Mouse (Mus musculus) midbrain, postnatal 0 days (tissue): ENCODE data around the gene Gramd2. TPM values are rescaled to one million over a fixed set of nuclear protein-coding genes. Genes with fewer than 3 reads are reported as not detected.

Source experiments
- ATAC-seq: fragments of 200-750 bp; cut with Nextera tagmentation; 2 replicates; pipeline ENCODE4 v1.8.0; 2017; ENCODE audit warnings: moderate number of reproducible peaks, mild to moderate bottlenecking, moderate TSS enrichment, moderate library complexity; ENCODE audit not compliant: low FRiP score
- DNase-seq: peaks from one replicate; pipeline ENCODE4 v3.0.0-alpha.2; 2015; ENCODE audit warnings: low spot score
- H3K27ac ChIP-seq: fragments of 300-500 bp; sonication (generic); 2 replicates; pipeline ENCODE4 v1.5.1; 2014; ENCODE audit warnings: low read depth, mild to moderate bottlenecking, low read length, mixed read lengths
- H3K27me3 ChIP-seq: fragments of 300-500 bp; sonication (generic); 2 replicates; pipeline ENCODE4 v1.6.1; 2014; ENCODE audit warnings: low read length, control low read depth, mixed read lengths; ENCODE audit not compliant: insufficient read depth
- H3K36me3 ChIP-seq: fragments of 300-500 bp; sonication (generic); 2 replicates; pipeline ENCODE4 v1.6.1; 2014; ENCODE audit warnings: low read length, control low read depth, mixed read lengths; ENCODE audit not compliant: insufficient read depth
- H3K4me1 ChIP-seq: fragments of 300-500 bp; sonication (generic); 2 replicates; pipeline ENCODE4 v1.6.1; 2014; ENCODE audit warnings: mild to moderate bottlenecking, control low read depth, antibody characterized with exemption, low read length, mixed read lengths; ENCODE audit not compliant: insufficient read depth
- H3K4me2 ChIP-seq: fragments of 300-500 bp; sonication (generic); 2 replicates; pipeline ENCODE4 v1.6.1; 2014; ENCODE audit warnings: low read depth, mild to moderate bottlenecking, low read length, mixed read lengths; ENCODE audit not compliant: poor library complexity, severe bottlenecking
- H3K4me3 ChIP-seq: fragments of 300-500 bp; sonication (generic); 2 replicates; pipeline ENCODE4 v1.5.1; 2014; ENCODE audit warnings: low read depth, mild to moderate bottlenecking, low read length, moderate library complexity
- H3K9ac ChIP-seq: fragments of 300-500 bp; sonication (generic); replicated peaks from 2 replicates; pipeline ENCODE4 v1.6.1; 2014; ENCODE audit warnings: mild to moderate bottlenecking, low read length, moderate library complexity, mixed read lengths; ENCODE audit not compliant: poor library complexity, severe bottlenecking
- H3K9me3 ChIP-seq: fragments of 300-500 bp; sonication (generic); 2 replicates; pipeline ENCODE4 v1.6.1; 2016; ENCODE audit warnings: low read length, control low read depth
- CTCF ChIP-seq: IDR thresholded peaks from 2 replicates; pipeline ENCODE4 v1.5.1; 2016; ENCODE audit warnings: antibody characterized with exemption, mild to moderate bottlenecking
- WGBS: fragments of 180-500 bp; shearing (Covaris S2); extraction: QIAGEN DNeasy Blood & Tissue Kit; methylation state at CpG from one replicate; pipeline ENCODE4 v1.1.7; 2014; 5-methylcytosine and 5-hydroxymethylcytosine counted together
- polyA plus RNA-seq: library from polyadenylated mRNA; unstranded; fragments of >200 nt; fragmentation: Nextera tagmentation; extraction: Ambion mirVana; gene quantifications from 2 replicates; pipeline ENCODE4 v1.2.1, GENCODE M21; 2015
- total RNA-seq: library from RNA; depleted of rRNA; stranded (reverse); fragments of >200 nt; gene quantifications from 2 replicates; pipeline ENCODE4 v1.2.3, GENCODE M21; 2014

The Gramd2 gene
- total and polyA plus RNA-seq, 2 experiments from 2014 or later = 5.2 to 12.1 TPM

DNA sequence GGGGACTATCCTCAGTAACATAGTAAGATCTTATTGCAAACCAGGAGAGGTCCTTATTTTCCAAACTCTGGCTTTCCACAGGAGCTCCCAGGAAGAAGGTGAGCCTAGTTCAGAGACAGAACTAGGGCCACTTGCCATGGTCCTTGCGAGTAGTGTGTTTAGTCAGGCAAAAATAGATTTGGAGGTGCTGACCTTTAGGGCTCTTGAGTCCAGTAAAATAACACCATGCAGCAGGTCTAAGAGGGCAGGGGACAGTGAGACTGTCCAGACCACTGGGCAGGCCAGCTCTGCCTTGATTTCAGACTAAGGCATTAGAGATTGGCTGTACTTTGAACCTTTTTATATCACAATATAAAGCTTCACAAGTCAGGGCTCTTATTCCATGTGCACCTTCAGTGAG is 13.1 kb upstream of the Gramd2 start:
- Histone ChIP-seq H3K9ac (no peak overlapping the region), H3K4me3 (no peak overlapping the region), H3K27ac (no peak overlapping the region), H3K27me3 (no peaks in the 10 kb centered on the region), H3K36me3 (peaks cover 51% of the 10 kb centered on the region), H3K9me3 (no peaks in the 10 kb centered on the region), H3K4me1 (no peaks in the 10 kb centered on the region), H3K4me2 (no peak overlapping the region)
- TF ChIP-seq CTCF = no peak
- ATAC-seq (no peak), DNase-seq (no peak)
- WGBS = 100% methylated on average over 1 of the region's 1 CpGs

DNA sequence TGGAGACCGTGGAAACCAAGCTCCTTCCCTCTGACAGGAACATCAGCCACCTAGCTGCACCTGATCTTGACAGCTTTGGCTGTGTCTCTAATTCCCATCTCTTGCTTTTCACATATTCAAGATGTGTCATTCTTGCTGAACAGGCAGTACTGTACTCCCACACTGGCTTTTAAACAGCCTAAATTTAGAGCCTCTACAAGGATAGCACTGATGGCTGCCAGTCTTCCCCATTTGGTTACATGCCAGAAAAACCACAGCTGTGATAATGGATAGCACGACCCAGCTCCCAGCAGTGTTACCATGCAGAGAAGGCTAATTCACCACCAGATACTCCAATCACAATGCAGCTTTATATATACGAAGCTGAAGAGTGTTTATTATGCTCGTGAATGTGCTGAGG is 12.7 kb upstream of the Gramd2 start:
- H3K4me3 ChIP-seq = no peak overlapping the region
- H3K9ac ChIP-seq = no peak overlapping the region
- H3K36me3 ChIP-seq = peaks cover 55% of the 10 kb centered on the region
- TF ChIP-seq CTCF = no peak
- H3K9me3 ChIP-seq = no peaks in the 10 kb centered on the region
- H3K27me3 ChIP-seq = no peaks in the 10 kb centered on the region
- no peak for ATAC-seq
- no peak overlapping the region for H3K4me2 ChIP-seq
- DNase-seq = no peak
- H3K27ac ChIP-seq = no peak overlapping the region
- 78% methylated on average over 4 of the region's 4 CpGs for WGBS
- no peaks in the 10 kb centered on the region for H3K4me1 ChIP-seq

DNA sequence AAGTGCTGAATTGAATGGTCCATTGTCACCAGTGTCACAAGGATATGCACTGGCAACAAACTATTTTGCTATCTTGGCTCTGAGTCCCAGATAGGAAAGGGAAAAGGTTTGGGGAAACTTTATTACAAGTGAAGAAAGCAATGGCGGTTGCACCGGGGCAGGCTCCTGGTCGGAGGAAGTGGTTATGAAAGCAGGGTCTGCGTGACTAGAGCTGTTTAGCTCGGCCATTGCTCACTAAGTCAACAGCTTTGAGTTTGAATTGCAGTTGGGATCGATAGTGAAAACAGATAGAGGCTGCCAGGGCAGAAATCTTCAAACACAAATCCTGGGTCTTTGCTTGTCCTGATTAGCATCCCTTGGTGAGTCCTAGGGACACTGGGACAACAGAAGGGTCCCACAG is 12.0 kb upstream of the Gramd2 start:
- no peak overlapping the region for H3K4me3 ChIP-seq
- no peaks in the 10 kb centered on the region for H3K4me1 ChIP-seq
- DNase-seq = no peak
- no peaks in the 10 kb centered on the region for H3K27me3 ChIP-seq
- 87% methylated on average over 6 of the region's 6 CpGs for WGBS
- ATAC-seq = no peak
- H3K36me3 ChIP-seq = peaks cover 62% of the 10 kb centered on the region
- H3K4me2 ChIP-seq = no peak overlapping the region
- H3K9ac ChIP-seq = no peak overlapping the region
- no peak for TF ChIP-seq CTCF
- H3K27ac ChIP-seq = no peak overlapping the region
- H3K9me3 ChIP-seq = no peaks in the 10 kb centered on the region

DNA sequence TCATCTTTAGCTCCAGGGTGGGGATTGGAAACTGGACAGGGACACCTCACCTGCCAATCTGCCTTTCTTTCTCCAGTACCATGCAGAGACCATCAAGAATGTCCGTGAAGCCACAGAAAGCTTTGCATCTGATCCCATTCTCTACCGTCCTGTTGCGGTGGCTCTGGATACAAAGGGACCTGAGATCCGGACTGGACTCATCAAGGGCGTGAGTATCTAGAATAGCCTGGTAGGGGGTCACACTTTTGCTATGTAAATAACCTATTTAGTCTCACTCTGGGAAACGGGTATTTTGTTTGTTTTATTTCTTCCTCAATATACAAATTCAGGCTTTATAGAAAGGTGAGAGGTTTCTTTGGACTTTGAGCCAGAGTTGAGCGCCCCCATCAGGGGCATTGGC is 11.5 kb upstream of the Gramd2 start:
- ATAC-seq = no peak
- H3K4me3 ChIP-seq = no peak overlapping the region
- no peaks in the 10 kb centered on the region for H3K4me1 ChIP-seq
- H3K9me3 ChIP-seq = no peaks in the 10 kb centered on the region
- H3K4me2 ChIP-seq = no peak overlapping the region
- no peak for TF ChIP-seq CTCF
- H3K27ac ChIP-seq = no peak overlapping the region
- WGBS = 73% methylated on average over 7 of the region's 7 CpGs
- peaks cover 68% of the 10 kb centered on the region for H3K36me3 ChIP-seq
- no peaks in the 10 kb centered on the region for H3K27me3 ChIP-seq
- no peak overlapping the region for H3K9ac ChIP-seq
- no peak for DNase-seq

DNA sequence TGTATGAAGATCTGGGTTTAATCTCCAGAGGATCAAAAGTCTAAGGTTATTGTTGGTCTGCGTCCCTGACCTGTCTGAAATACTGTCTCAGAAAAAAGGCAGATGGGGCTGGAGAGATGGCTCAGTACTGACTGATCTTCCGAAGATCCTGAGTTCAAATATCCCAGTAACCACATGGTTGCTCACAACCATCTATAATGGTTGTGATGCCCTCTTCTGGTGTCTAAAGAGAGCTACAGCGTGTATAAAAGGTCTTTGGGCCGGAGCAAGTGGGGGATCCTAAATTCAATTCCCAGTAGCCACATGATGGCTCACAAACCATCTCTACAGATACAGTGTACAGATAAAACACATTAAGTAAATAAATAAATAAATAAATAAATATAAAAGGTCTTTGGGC is 10.8 kb upstream of the Gramd2 start:
- ATAC-seq = no peak
- DNase-seq = no peak
- Histone ChIP-seq H3K36me3 (peaks cover 72% of the 10 kb centered on the region), H3K9ac (no peak overlapping the region), H3K27me3 (no peaks in the 10 kb centered on the region), H3K4me1 (no peaks in the 10 kb centered on the region), H3K4me2 (no peak overlapping the region), H3K4me3 (no peak overlapping the region), H3K9me3 (no peaks in the 10 kb centered on the region), H3K27ac (no peak overlapping the region)
- WGBS = 76% methylated on average over 4 of the region's 4 CpGs
- peak; percentile 56 for TF ChIP-seq CTCF

DNA sequence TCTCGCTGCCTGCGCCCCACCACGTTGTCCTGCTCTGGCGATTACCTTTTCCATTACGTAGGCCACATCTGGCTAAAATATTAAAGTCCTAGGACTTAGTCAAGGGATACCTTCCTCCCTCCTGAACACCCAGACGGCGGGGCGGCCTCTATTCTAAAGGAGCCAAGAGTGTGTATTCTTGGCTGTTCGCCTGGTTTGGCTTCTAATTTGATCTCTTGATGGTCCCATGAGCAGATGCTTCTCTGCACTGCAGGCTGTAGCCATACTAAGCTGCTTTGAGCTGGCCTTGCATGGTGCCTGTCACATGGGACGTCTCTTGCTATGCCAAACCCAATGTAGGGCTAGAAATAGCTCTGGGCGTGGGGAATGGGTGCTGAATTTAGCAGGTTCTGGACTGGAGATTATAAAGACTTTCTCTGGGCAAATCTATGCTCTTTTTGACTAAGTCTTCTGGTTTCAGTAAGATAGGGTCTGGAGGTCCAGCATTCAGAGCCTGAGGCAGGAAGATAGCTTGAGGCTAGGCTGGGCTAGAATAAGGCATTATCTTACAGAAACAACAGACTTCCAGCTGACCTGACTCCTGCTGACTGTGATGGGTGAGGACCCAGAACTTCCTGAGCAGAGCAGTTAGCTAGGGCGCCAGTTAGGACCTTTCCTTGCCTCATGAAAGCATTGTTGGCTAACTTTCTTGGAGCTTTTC is 7.6 kb upstream of the Gramd2 start:
- peaks cover 84% of the 10 kb centered on the region for H3K36me3 ChIP-seq
- ATAC-seq = no peak
- H3K4me2 ChIP-seq = no peak overlapping the region
- DNase-seq = no peak
- H3K27me3 ChIP-seq = no peaks in the 10 kb centered on the region
- 86% methylated on average over 12 of the region's 12 CpGs for WGBS
- TF ChIP-seq CTCF = no peak
- H3K4me3 ChIP-seq = no peak overlapping the region
- H3K4me1 ChIP-seq = no peaks in the 10 kb centered on the region
- no peak overlapping the region for H3K9ac ChIP-seq
- no peak overlapping the region for H3K27ac ChIP-seq
- no peaks in the 10 kb centered on the region for H3K9me3 ChIP-seq
